Comparison of ENCODE assay signal across 24 mouse cellular contexts in genomic region chr16:31419457-31419856, GRCm38 (mm10). TPM values are rescaled to one million over a fixed set of nuclear protein-coding genes. Genes with fewer than 3 reads are reported as not detected.
A peak's percentile ranks its signal among the peaks of the same experiment; 100 is the strongest.
DNase-seq lines count a peak whose midpoint lies in the region; ATAC-seq and TF ChIP-seq lines count a peak whose summit lies in the region.
"Had no signal": no experiment of that assay in that cellular context is flagged by ENCODE, and none has a peak within 500 bp of the region (broad histone marks: within the 10 kb centered on the region; RNA-seq: fewer than 3 reads in every experiment).

No protein-coding gene starts in this region.

- WGBS in liver, adult 2 months, result 25% methylated on average over 5 of the region's 5 CpGs
- 73% methylated on average over 5 of the region's 5 CpGs for WGBS in liver, embryonic 11.5 days
- WGBS in liver, postnatal 0 days (ENCODE audit: insufficient replicate concordance), result 46% methylated on average over 5 of the region's 5 CpGs

- TF ChIP-seq EP300 in liver, postnatal 0 days (IDR thresholded peaks at IDR 0.05; ENCODE audit: low read depth), result peak; percentile 84

- H3K4me3 ChIP-seq in liver, adult 2 months (ENCODE audit: insufficient read depth, low read depth, low read length), result no peak overlapping the region
- H3K4me3 ChIP-seq in liver, embryonic 11.5 days (ENCODE audit: low read depth, low read length), result no peak overlapping the region
- no peak overlapping the region for H3K4me3 ChIP-seq in liver, postnatal 0 days (ENCODE audit: low read depth, low read length)
- H3K4me3 ChIP-seq: embryonic facial prominence, embryonic 10.5 days; embryonic facial prominence, embryonic 13.5 days; erythroblast, embryonic 14.5 days; forebrain, embryonic 12.5 days; forebrain, embryonic 15.5 days; heart, adult 2 months; hindbrain, embryonic 12.5 days had no signal

- no peaks in the 10 kb centered on the region for H3K36me3 ChIP-seq in liver, adult 2 months (ENCODE audit: control insufficient read depth, insufficient read depth, low read length)
- no peaks in the 10 kb centered on the region for H3K36me3 ChIP-seq in liver, embryonic 11.5 days (ENCODE audit: control insufficient read depth, insufficient read depth, low read length)
- H3K36me3 ChIP-seq in liver, postnatal 0 days (replicated peaks; ENCODE audit: insufficient read depth, low read length), result no peaks in the 10 kb centered on the region
- H3K36me3 ChIP-seq: embryonic facial prominence, embryonic 10.5 days; embryonic facial prominence, embryonic 13.5 days; forebrain, embryonic 12.5 days; forebrain, embryonic 15.5 days; hindbrain, embryonic 12.5 days had no signal

- no peaks in the 10 kb centered on the region for H3K27me3 ChIP-seq in liver, adult 2 months (ENCODE audit: control insufficient read depth, insufficient read depth, low read length)
- H3K27me3 ChIP-seq in liver, embryonic 11.5 days (replicated peaks; ENCODE audit: control insufficient read depth, insufficient read depth, low read length), result no peaks in the 10 kb centered on the region
- H3K27me3 ChIP-seq in liver, postnatal 0 days (ENCODE audit: insufficient read depth, low read length), result no peaks in the 10 kb centered on the region
- H3K27me3 ChIP-seq: embryonic facial prominence, embryonic 13.5 days; forebrain, embryonic 12.5 days; forebrain, embryonic 15.5 days; hindbrain, embryonic 12.5 days had no signal

- ATAC-seq in liver, embryonic 11.5 days (replicated peaks; ENCODE audit: low FRiP score), result no peak
- peak; percentile 84 for ATAC-seq in liver, postnatal 0 days
- ATAC-seq: activated CD4-positive, CD25-positive, alpha-beta regulatory T cell, adult 4 months; forebrain, embryonic 15.5 days had no signal

- no peak overlapping the region for H3K4me2 ChIP-seq in liver, embryonic 11.5 days
- H3K4me2 ChIP-seq in liver, postnatal 0 days (ENCODE audit: low read depth, low read length), result peak overlapping the region; percentile 26; the same call in 1 of the 2 replicates
- H3K4me2 ChIP-seq: embryonic facial prominence, embryonic 13.5 days; forebrain, embryonic 12.5 days; forebrain, embryonic 15.5 days; heart, embryonic 11.5 days; hindbrain, embryonic 12.5 days had no signal

- no peaks in the 10 kb centered on the region for H3K9me3 ChIP-seq in liver, embryonic 11.5 days (ENCODE audit: control insufficient read depth, low read length)
- H3K9me3 ChIP-seq in liver, postnatal 0 days (ENCODE audit: low read length), result no peaks in the 10 kb centered on the region
- H3K9me3 ChIP-seq: embryonic facial prominence, embryonic 10.5 days; embryonic facial prominence, embryonic 13.5 days; forebrain, embryonic 12.5 days; forebrain, embryonic 15.5 days; hindbrain, embryonic 12.5 days had no signal

- H3K9ac ChIP-seq in liver, adult 2 months (ENCODE audit: low read depth, low read length), result no peak overlapping the region
- no peak overlapping the region for H3K9ac ChIP-seq in liver, embryonic 11.5 days (ENCODE audit: low read depth, low read length)
- no peak overlapping the region; the same call in 1 of the 2 replicates for H3K9ac ChIP-seq in liver, postnatal 0 days (replicated peaks)
- H3K9ac ChIP-seq: embryonic facial prominence, embryonic 13.5 days; forebrain, embryonic 12.5 days; forebrain, embryonic 15.5 days; hindbrain, embryonic 12.5 days had no signal

- no peak for TF ChIP-seq POLR2A in liver, adult 2 months (IDR thresholded peaks at IDR 0.05; ENCODE audit: extremely low read depth, insufficient read depth, low read length)

- peaks cover 17% of the 10 kb centered on the region for H3K4me1 ChIP-seq in liver, adult 2 months (ENCODE audit: control insufficient read depth, insufficient read depth, low read length)
- no peaks in the 10 kb centered on the region; the same call in 1 of the 2 replicates for H3K4me1 ChIP-seq in liver, embryonic 11.5 days (replicated peaks; ENCODE audit: control insufficient read depth, insufficient read depth, low read length)
- H3K4me1 ChIP-seq in liver, postnatal 0 days (ENCODE audit: insufficient read depth), result 0 out of 2 replicates have a peak, but pooled peaks cover 2% of the 10 kb centered on the region
- H3K4me1 ChIP-seq: embryonic facial prominence, embryonic 13.5 days; forebrain, embryonic 12.5 days; forebrain, embryonic 15.5 days; hindbrain, embryonic 12.5 days had no signal

- H3K79me2 ChIP-seq in liver, adult 2 months (ENCODE audit: control insufficient read depth, insufficient read depth, low read length), result peaks cover 3% of the 10 kb centered on the region; the same call in 1 of the 2 replicates

- peak overlapping the region; percentile 57 for H3K27ac ChIP-seq in liver, adult 2 months (replicated peaks; ENCODE audit: insufficient read depth, low read depth, low read length)
- no peak overlapping the region for H3K27ac ChIP-seq in liver, embryonic 11.5 days (ENCODE audit: low read depth, low read length)
- H3K27ac ChIP-seq in liver, postnatal 0 days (ENCODE audit: low read depth), result peak overlapping the region; percentile 71
- H3K27ac ChIP-seq: embryonic facial prominence, embryonic 10.5 days; embryonic facial prominence, embryonic 13.5 days; forebrain, embryonic 12.5 days; forebrain, embryonic 15.5 days; heart, adult 2 months; hindbrain, embryonic 12.5 days had no signal

- DNase-seq in heart, adult 11 months, result peak; percentile 73
- no peak for DNase-seq in heart, adult 9 months (ENCODE audit: low spot score in 2 of 2)
- DNase-seq in kidney, adult 9 months, result peak; percentile 52
- DNase-seq in kidney, adult 8-10 months, result no peak
- peak; percentile 75 for DNase-seq in liver, adult 2 months (ENCODE audit: extremely low read depth, low read depth, low spot score)
- no peak for DNase-seq in liver, embryonic 11.5 days (ENCODE audit: low spot score)
- DNase-seq in liver, postnatal 0 days, result peak; percentile 76
- DNase-seq: adrenal gland, adult 8-10 months; adrenal gland, postnatal 25 days; cerebellum, adult 11-12 months; cerebellum, adult 8-10 months; cerebellum, postnatal 10 days; cerebellum, postnatal 36 days; embryo, embryonic 11 days; gastrocnemius, postnatal 25 days; heart, adult 2 months had no signal

- TF ChIP-seq CTCF in liver, adult 2 months (IDR thresholded peaks at IDR 0.05; ENCODE audit: low read depth, low read length), result no peak
- no peak for TF ChIP-seq CTCF in liver, postnatal 0 days (IDR thresholded peaks at IDR 0.05; ENCODE audit: low read depth)

RNA-seq across cellular contexts. Expression of gene Bdh1, which starts 2.6 kb away (rescaled TPM):
- total RNA-seq in liver, adult 2 months (2014; rRNA removed), result 141 and 185 TPM in 2 replicates
- polyA plus RNA-seq in liver, adult 2 months (2012; rRNA removed), result 314 and 354 TPM in 2 replicates
- polyA plus RNA-seq in liver, embryonic 11.5 days (2014; fragmentation: Nextera tagmentation; extraction: Ambion mirVana), result 42.8 and 47.2 TPM in 2 replicates
- 208 and 246 TPM in 2 replicates for polyA plus RNA-seq in liver, postnatal 0 days (2015; fragmentation: Nextera tagmentation; extraction: Ambion mirVana)

Comparison
In these comparisons a context has a peak if more than half of its experiments do, and no peak if none do; other contexts are left out.
1. DNase-seq: peak in heart, adult 11 months (single experiment), kidney, adult 9 months (single experiment), liver, adult 2 months (single experiment) and liver, postnatal 0 days (single experiment); none in heart, adult 9 months (0 of 2), kidney, adult 8-10 months (0 of 2) and liver, embryonic 11.5 days (single experiment).